Mouse (Mus musculus) spleen, adult 10 weeks (tissue): ENCODE measurements around the gene Igtp. TPM values are rescaled to one million over a fixed set of nuclear protein-coding genes. Genes with fewer than 3 reads are reported as not detected.

Experiments
- polyA plus RNA-seq: library from polyadenylated mRNA; stranded (reverse); fragments of 350-450 nt; fragmentation: Illumina TruSeq; extraction: RNeasy Lipid Tissue Mini Kit (QIAGEN cat#74804); gene quantifications from one replicate; pipeline ENCODE4 v1.2.3, GENCODE M21; 2015; ENCODE audit warnings: low replicate concordance; ENCODE audit not compliant: insufficient read depth

The Igtp gene
- 71.6 TPM for polyA plus RNA-seq

GRCm38 (mm10) chr11:58199229-58200037, at the start of gene Igtp, which contains the start of gene Irgm2:
Gene Igtp (plus strand): TSS chr11:58199556.
Gene Irgm2 (plus strand): TSS chr11:58199618.

GRCm38 (mm10) chr11:58168167-58168915, 31.0 kb upstream of the Igtp start, which contains the start of gene Gemin5:
Gene Gemin5 (minus strand): TSS chr11:58168539.

DNA sequence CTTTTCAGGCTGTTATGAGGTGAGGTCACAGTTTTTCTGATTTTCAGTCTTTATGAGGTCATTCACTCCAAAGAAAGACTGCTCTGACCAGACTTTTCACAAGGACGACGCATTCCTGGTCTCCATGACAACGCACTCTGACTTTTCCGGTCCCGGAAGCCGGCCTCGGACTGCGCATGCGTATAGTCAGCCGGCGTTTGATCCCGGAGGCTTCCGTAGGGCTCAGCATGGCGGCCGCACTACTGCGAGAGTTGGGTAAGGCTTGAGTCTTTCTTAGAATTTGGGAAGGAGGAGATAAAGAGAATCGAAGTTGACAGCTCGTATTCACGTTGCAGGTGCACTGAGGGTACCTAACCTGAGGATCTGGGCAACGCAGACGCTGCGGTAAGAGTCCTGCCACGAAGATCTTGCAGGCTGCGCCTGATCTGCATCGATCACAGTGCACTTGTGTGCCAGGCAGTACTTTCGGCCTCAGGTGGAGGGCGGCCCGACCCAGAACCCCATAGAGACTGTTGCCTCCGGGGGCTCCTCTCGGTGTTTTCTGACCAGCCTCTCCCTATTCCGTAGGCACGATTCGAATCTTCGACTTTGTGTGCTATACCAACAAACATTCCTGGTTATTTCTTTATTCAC, 27.8 kb upstream of the Igtp start, which contains the start of gene Mrpl22:
Mrpl22 (plus strand) TSS at position 203 of the 633 bp plus-strand sequence.

Other genes starting within 250 kb of the Igtp start
- 47.9 TPM for gene Larp1, start 190.5 kb upstream of the Igtp start, polyA plus RNA-seq
- gene Gm12248, start 106.4 kb upstream of the Igtp start, polyA plus RNA-seq = not detected
- gene Cnot8, start 95.4 kb upstream of the Igtp start, polyA plus RNA-seq = 73.3 TPM
- 11.5 TPM for gene Gemin5, start 31.0 kb upstream of the Igtp start, polyA plus RNA-seq
- 50.3 TPM for gene Mrpl22, start 27.9 kb upstream of the Igtp start, polyA plus RNA-seq
- gene Irgm2, start 62 bp downstream of the Igtp start, polyA plus RNA-seq = 71.8 TPM
- not detected for gene 4930438A08Rik, start 75.2 kb downstream of the Igtp start, polyA plus RNA-seq
- 16.0 TPM for gene Zfp692, start 107.5 kb downstream of the Igtp start, polyA plus RNA-seq
- gene Zfp672, start 130.8 kb downstream of the Igtp start, polyA plus RNA-seq = 37.6 TPM
- gene Sh3bp5l, start 131.2 kb downstream of the Igtp start, polyA plus RNA-seq = 7.7 TPM
- gene Lypd8, start 179.5 kb downstream of the Igtp start, polyA plus RNA-seq = not detected
- not detected for gene 1810065E05Rik, start 221.6 kb downstream of the Igtp start, polyA plus RNA-seq
- not detected for gene Gm12253, start 233.0 kb downstream of the Igtp start, polyA plus RNA-seq